Mouse (Mus musculus) fibroblast of lung, adult 2 months (primary cell): Measurements from ENCODE around the gene Gm21738.
"Not testable (repeated sequence)": the region's sequence is repeated elsewhere in the genome, so short reads cannot be mapped to it uniquely, and the experiment has no call there.

Experiments used
- DNase-seq: peaks from one replicate; pipeline ENCODE4 v3.0.0-alpha.2; 2011; ENCODE audit warnings: low read depth

Gm21738 gene

DNA sequence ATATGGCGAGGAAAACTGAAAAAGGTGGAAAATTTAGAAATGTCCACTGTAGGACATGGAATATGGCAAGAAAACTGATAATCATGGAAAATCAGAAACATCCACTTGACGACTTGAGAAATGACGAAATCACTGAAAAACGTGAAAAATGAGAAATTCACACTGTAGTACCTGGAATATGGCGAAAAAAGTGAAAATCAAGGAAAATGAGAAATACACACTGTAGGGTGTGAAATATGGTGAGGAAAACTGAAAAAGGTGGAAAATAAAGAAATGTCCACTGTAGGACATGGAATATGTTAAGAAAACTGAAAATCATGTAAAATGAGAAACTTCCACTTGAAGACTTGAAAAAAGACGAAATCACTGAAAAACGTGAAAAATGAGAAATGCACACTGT is at the start of gene Gm21738:
Gene Gm21738, minus strand, starts transcription at position 101 of the 400 bp plus-strand sequence.
- DNase-seq = not testable (repeated sequence)

DNA sequence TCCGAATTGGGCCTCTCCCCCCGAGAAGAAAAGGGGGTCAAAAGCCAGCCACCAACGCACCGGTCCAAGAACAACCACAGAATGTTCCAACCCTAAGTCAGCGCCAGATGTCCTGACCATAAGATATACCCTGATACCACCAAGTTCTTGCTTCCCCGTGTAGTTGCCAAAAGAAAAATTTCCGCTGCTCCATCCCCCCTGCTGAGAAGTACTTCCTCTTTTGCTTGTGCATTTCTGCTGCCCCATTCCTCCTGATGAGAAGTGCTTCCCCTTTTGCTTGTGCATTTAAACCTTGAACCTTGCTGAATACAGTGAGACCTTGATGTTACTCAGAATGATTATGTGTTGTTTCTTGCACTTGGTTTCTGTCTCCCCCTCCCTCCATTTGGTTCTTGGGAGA is 35.0 kb downstream of the Gm21738 start:
- not testable (repeated sequence) for DNase-seq
